Mouse (Mus musculus): ENCODE data around the gene Ctsf. TPM values are rescaled to one million over a fixed set of nuclear protein-coding genes. Genes with fewer than 3 reads are reported as not detected.
A peak's percentile ranks its signal among the peaks of the same experiment; 100 is the strongest.

The Ctsf gene
- polyA plus RNA-seq, 1 experiment: 31.9 TPM

DNA sequence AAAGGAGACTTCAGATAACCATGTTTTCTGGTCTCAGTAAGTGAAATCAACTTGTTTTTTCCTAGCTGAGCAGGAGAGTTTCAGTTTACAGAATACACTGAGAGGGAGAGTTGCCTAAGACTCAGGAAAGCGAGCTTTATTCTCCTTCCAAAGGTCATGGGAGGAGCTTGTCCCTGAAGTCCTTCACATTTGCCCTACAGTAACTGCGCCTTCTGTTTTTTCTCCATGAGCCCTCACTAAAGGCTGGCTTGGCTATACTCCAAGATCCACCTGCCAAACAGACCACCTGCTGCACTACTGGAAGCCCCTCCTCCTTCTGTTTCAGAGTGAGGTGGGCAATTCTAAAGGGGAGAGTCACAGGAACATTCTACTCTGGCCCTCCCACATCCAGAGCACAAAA lies 18.8 kb upstream of the Ctsf start:
- WGBS: 98% methylated on average over 2 of the region's 2 CpGs

GRCm38 (mm10) chr19:4837049-4837448 lies 17.9 kb upstream of the Ctsf start:
- no peak overlapping the region for H3K27ac ChIP-seq (ENCODE audit: control insufficient read depth, insufficient read depth, low read length)
- TF ChIP-seq CTCF (IDR thresholded peaks at IDR 0.05; ENCODE audit: borderline replicate concordance, control insufficient read depth, extremely low read depth, insufficient read depth, low read length, poor library complexity) (no peak), POLR2A (IDR thresholded peaks at IDR 0.05; ENCODE audit: control insufficient read depth, extremely low read depth, insufficient read depth, low read length, poor library complexity) (no peak)
- 94% methylated on average over 6 of the region's 6 CpGs for WGBS
- no peak overlapping the region for H3K4me3 ChIP-seq (ENCODE audit: control insufficient read depth, insufficient read depth, low read length)
- no peaks in the 10 kb centered on the region for H3K36me3 ChIP-seq (ENCODE audit: control insufficient read depth, insufficient read depth, low read length)
- no peak for DNase-seq
- no peaks in the 10 kb centered on the region; the same call in 1 of the 2 replicates for H3K27me3 ChIP-seq (ENCODE audit: control insufficient read depth, insufficient read depth, low read length)
- peaks cover 15% of the 10 kb centered on the region for H3K4me1 ChIP-seq (replicated peaks; ENCODE audit: control insufficient read depth, insufficient read depth, low read length)

More for the DNA sequence above, 18.8 kb upstream of the Ctsf start:
- no peak for DNase-seq
- Histone ChIP-seq H3K27ac (ENCODE audit: control insufficient read depth, insufficient read depth, low read length) (no peak overlapping the region), H3K4me3 (ENCODE audit: control insufficient read depth, insufficient read depth, low read length) (no peak overlapping the region), H3K36me3 (ENCODE audit: control insufficient read depth, insufficient read depth, low read length) (no peaks in the 10 kb centered on the region), H3K27me3 (ENCODE audit: control insufficient read depth, insufficient read depth, low read length) (no peaks in the 10 kb centered on the region; the same call in 1 of the 2 replicates), H3K4me1 (replicated peaks; ENCODE audit: control insufficient read depth, insufficient read depth, low read length) (peaks cover 15% of the 10 kb centered on the region)
- TF ChIP-seq CTCF (IDR thresholded peaks at IDR 0.05; ENCODE audit: borderline replicate concordance, control insufficient read depth, extremely low read depth, insufficient read depth, low read length, poor library complexity) (no peak), POLR2A (IDR thresholded peaks at IDR 0.05; ENCODE audit: control insufficient read depth, extremely low read depth, insufficient read depth, low read length, poor library complexity) (no peak)

DNA sequence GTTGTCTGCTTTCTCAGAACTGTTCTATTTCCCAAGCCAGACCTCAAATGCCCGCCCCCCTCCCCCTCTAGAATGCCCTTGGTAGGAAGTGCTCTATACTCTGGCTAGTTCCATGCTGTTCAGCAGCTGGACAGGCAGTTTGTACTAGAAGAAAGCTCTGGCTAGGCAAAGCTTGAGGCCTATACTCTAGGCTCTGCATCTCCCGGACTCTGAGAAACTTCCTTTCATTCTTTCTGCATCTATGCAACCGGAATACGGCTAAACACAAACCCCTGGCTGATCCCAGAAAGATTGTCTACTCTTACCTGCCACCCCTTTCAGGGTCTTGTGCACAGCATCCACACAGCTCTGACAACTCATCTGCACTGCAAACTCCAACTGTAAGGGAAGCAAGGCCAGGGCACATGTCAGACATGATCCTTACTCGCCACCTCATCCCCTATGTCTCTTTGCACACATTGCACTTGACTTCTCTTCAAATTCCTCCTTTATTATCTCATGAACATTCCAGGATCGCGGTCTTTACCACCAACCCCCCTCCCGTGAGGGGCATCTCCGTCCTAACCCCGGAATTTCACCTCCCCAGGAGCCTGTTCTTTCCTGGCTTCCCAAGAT lies 16.3 kb upstream of the Ctsf start:
- TF ChIP-seq CTCF (IDR thresholded peaks at IDR 0.05; ENCODE audit: borderline replicate concordance, control insufficient read depth, extremely low read depth, insufficient read depth, low read length, poor library complexity) (no peak), POLR2A (IDR thresholded peaks at IDR 0.05; ENCODE audit: control insufficient read depth, extremely low read depth, insufficient read depth, low read length, poor library complexity) (no peak)
- Histone ChIP-seq H3K36me3 (ENCODE audit: control insufficient read depth, insufficient read depth, low read length) (no peaks in the 10 kb centered on the region), H3K27ac (ENCODE audit: control insufficient read depth, insufficient read depth, low read length) (no peak overlapping the region), H3K4me1 (replicated peaks; ENCODE audit: control insufficient read depth, insufficient read depth, low read length) (peaks cover 15% of the 10 kb centered on the region), H3K4me3 (ENCODE audit: control insufficient read depth, insufficient read depth, low read length) (peak overlapping the region; percentile 75), H3K27me3 (ENCODE audit: control insufficient read depth, insufficient read depth, low read length) (no peaks in the 10 kb centered on the region; the same call in 1 of the 2 replicates)
- 29% methylated on average over 10 of the region's 10 CpGs for WGBS
- no peak for DNase-seq

DNA sequence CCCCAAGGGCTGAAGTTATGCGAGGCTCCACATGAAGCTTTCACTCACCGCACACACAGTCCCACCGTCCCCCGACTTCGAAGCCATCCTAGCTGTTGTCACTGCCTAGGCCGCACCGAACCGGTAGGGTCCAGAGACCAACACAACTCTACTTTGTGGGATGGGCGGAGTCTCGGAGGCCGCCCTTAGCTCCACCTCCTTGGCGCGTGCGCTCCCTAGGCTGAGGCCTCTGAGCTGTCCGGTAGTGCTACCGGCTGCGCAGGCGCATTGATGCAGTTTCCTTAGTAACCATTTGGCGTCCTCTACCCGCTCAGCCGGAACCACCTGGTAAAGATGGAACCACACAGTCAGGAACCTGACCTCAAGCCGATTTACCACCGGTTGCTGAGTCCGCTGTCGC lies 15.8 kb upstream of the Ctsf start, which contains the start of the genes Ccs and Ccdc87:
Gene Ccs (minus strand): TSS at position 184 of the 400 bp plus-strand sequence.
Gene Ccdc87 (plus strand): TSS at position 218 of the 400 bp plus-strand sequence.
- peak; percentile 93 for DNase-seq
- TF ChIP-seq CTCF (IDR thresholded peaks at IDR 0.05; ENCODE audit: borderline replicate concordance, control insufficient read depth, extremely low read depth, insufficient read depth, low read length, poor library complexity) (0 out of 2 replicates have a peak, but pooled peaks have one; percentile 35), POLR2A (IDR thresholded peaks at IDR 0.05; ENCODE audit: control insufficient read depth, extremely low read depth, insufficient read depth, low read length, poor library complexity) (peak; percentile 46; the same call in 1 of the 2 replicates)
- Histone ChIP-seq H3K27me3 (ENCODE audit: control insufficient read depth, insufficient read depth, low read length) (no peaks in the 10 kb centered on the region; the same call in 1 of the 2 replicates), H3K4me1 (replicated peaks; ENCODE audit: control insufficient read depth, insufficient read depth, low read length) (peaks cover 15% of the 10 kb centered on the region), H3K4me3 (ENCODE audit: control insufficient read depth, insufficient read depth, low read length) (peak within 1 kb of the TSS; percentile 75), H3K36me3 (ENCODE audit: control insufficient read depth, insufficient read depth, low read length) (no peaks in the 10 kb centered on the region), H3K27ac (ENCODE audit: control insufficient read depth, insufficient read depth, low read length) (no peak within 1 kb of the TSS)
- 1% methylated on average over 25 of the region's 25 CpGs for WGBS

DNA sequence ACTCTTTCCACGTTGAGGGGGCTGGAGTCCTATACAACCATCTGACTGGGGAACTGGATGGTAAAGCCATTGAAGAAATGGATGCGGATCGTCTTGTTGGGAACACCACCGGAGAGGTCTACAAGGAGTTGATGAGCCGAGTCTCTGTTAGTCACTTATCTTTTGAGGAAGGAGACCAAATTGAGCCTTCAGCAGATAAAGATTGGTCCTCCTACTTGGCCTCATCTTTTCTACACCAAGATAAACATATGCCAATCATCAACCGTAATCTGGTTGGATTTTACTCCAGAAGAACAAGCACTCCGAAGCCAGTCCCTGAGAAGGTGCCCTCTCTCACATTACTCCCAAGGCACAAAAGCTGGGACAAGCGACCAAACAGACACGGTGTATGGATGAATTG lies 14.1 kb upstream of the Ctsf start:
- TF ChIP-seq POLR2A (IDR thresholded peaks at IDR 0.05; ENCODE audit: control insufficient read depth, extremely low read depth, insufficient read depth, low read length, poor library complexity) (no peak), CTCF (IDR thresholded peaks at IDR 0.05; ENCODE audit: borderline replicate concordance, control insufficient read depth, extremely low read depth, insufficient read depth, low read length, poor library complexity) (no peak)
- DNase-seq: no peak
- H3K27ac ChIP-seq (ENCODE audit: control insufficient read depth, insufficient read depth, low read length): no peak overlapping the region
- H3K36me3 ChIP-seq (ENCODE audit: control insufficient read depth, insufficient read depth, low read length): no peaks in the 10 kb centered on the region
- H3K27me3 ChIP-seq (ENCODE audit: control insufficient read depth, insufficient read depth, low read length): no peaks in the 10 kb centered on the region; the same call in 1 of the 2 replicates
- H3K4me3 ChIP-seq (ENCODE audit: control insufficient read depth, insufficient read depth, low read length): no peak overlapping the region
- WGBS: 88% methylated on average over 9 of the region's 9 CpGs
- peaks cover 15% of the 10 kb centered on the region for H3K4me1 ChIP-seq (replicated peaks; ENCODE audit: control insufficient read depth, insufficient read depth, low read length)

DNA sequence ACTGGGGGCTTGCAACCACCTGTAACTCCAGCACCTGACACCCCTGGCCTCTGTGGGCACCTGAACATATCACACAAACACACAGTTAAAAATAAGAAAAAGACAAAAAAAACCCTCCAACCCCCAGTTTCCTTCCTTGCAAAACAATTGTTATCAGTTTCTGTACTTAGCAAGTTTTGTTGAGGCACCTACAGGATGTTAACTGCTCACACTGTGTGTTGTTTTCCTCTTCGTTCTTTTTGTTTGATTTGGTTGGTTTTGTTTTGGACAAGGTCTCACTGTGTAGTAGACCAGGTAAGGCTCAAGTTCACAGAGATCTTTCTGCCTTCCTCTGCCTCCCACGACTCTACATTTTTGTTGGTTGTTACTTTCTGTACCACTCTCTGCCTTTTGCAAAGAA lies 12.3 kb upstream of the Ctsf start:
- Histone ChIP-seq H3K4me3 (ENCODE audit: control insufficient read depth, insufficient read depth, low read length) (no peak overlapping the region), H3K36me3 (ENCODE audit: control insufficient read depth, insufficient read depth, low read length) (no peaks in the 10 kb centered on the region), H3K27ac (ENCODE audit: control insufficient read depth, insufficient read depth, low read length) (peak overlapping the region; percentile 64), H3K27me3 (ENCODE audit: control insufficient read depth, insufficient read depth, low read length) (no peaks in the 10 kb centered on the region; the same call in 1 of the 2 replicates), H3K4me1 (replicated peaks; ENCODE audit: control insufficient read depth, insufficient read depth, low read length) (peaks cover 15% of the 10 kb centered on the region)
- TF ChIP-seq CTCF (IDR thresholded peaks at IDR 0.05; ENCODE audit: borderline replicate concordance, control insufficient read depth, extremely low read depth, insufficient read depth, low read length, poor library complexity) (no peak), POLR2A (IDR thresholded peaks at IDR 0.05; ENCODE audit: control insufficient read depth, extremely low read depth, insufficient read depth, low read length, poor library complexity) (no peak)
- 42% methylated on average over 2 of the region's 2 CpGs for WGBS
- no peak for DNase-seq
